Mouse (Mus musculus) testis, adult 2 months (tissue): Measurements from ENCODE around the gene Adamts12. TPM values are rescaled to one million over a fixed set of nuclear protein-coding genes. Genes with fewer than 3 reads are reported as not detected.

Experiments used
- H3K27ac ChIP-seq: fragments of 200-500 bp; 2 replicates; pipeline ENCODE4 v1.5.1; 2012; ENCODE audit warnings: low read depth, low read length; ENCODE audit not compliant: control insufficient read depth, insufficient read depth
- H3K27me3 ChIP-seq: fragments of 200-500 bp; 2 replicates; pipeline ENCODE4 v1.6.1; 2012; ENCODE audit warnings: mild to moderate bottlenecking, low read length, moderate library complexity; ENCODE audit not compliant: control insufficient read depth, insufficient read depth
- H3K36me3 ChIP-seq: fragments of 200-500 bp; 2 replicates; pipeline ENCODE4 v1.6.1; 2012; ENCODE audit warnings: mild to moderate bottlenecking, low read length; ENCODE audit not compliant: control insufficient read depth, insufficient read depth
- H3K4me1 ChIP-seq: fragments of 200-500 bp; 2 replicates; pipeline ENCODE4 v1.6.1; 2012; ENCODE audit warnings: low read length; ENCODE audit not compliant: control insufficient read depth, insufficient read depth
- H3K4me3 ChIP-seq: fragments of 200-500 bp; 2 replicates; pipeline ENCODE4 v1.5.1; 2012; ENCODE audit warnings: low read depth, mild to moderate bottlenecking, low read length, moderate library complexity, mixed read lengths; ENCODE audit not compliant: control insufficient read depth
- CTCF ChIP-seq: fragments of 200-500 bp; IDR thresholded peaks from 2 replicates; pipeline ENCODE4 v1.5.1; 2012; ENCODE audit warnings: low read depth, mild to moderate bottlenecking, inconsistent platforms, low read length, moderate library complexity; ENCODE audit not compliant: control insufficient read depth, insufficient read depth, insufficient replicate concordance
- POLR2A ChIP-seq: fragments of 200-500 bp; IDR thresholded peaks from 2 replicates; pipeline ENCODE4 v1.6.1; 2012; ENCODE audit warnings: low read depth, mild to moderate bottlenecking, inconsistent platforms, low read length, moderate library complexity; ENCODE audit not compliant: control insufficient read depth
- polyA plus RNA-seq: library from polyadenylated mRNA; depleted of rRNA; stranded (reverse); fragments of >200 nt; gene quantifications from 2 replicates; pipeline ENCODE4 v1.2.3, GENCODE M21; 2012

Adamts12 gene
- polyA plus RNA-seq, 1 experiment, result 0.26 TPM

DNA sequence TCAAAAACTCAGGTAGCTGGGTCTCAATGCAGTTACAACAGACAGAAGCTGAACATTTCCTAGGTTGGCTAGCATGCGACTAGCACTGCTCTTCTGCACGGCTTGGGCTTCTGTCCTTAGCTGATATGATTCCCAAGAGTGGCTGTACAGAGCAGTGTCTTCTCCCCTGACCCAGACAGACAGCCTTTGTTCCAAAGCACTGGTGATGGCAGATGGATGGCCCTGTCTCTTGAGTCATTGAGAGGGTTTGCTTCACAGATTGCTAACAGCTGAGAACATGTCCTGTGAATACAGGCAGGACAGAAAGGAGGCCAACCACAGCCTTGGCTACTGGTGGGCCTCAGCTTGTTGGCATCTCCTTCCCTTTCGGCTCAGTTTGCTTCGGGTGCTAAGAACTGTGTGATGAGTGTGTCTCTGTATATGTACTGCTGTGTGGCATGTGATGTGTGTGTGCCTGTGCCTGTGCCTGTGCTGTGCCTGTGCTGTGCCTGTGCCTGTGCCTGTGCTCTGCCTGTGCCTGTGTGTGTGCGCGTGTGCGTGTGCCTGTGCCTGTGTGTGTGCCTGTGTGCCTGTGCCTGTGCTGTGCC lies 109.4 kb downstream of the Adamts12 start:
- no peak overlapping the region for H3K4me3 ChIP-seq
- no peak overlapping the region for H3K27ac ChIP-seq
- TF ChIP-seq CTCF, result no peak
- no peak for TF ChIP-seq POLR2A

DNA sequence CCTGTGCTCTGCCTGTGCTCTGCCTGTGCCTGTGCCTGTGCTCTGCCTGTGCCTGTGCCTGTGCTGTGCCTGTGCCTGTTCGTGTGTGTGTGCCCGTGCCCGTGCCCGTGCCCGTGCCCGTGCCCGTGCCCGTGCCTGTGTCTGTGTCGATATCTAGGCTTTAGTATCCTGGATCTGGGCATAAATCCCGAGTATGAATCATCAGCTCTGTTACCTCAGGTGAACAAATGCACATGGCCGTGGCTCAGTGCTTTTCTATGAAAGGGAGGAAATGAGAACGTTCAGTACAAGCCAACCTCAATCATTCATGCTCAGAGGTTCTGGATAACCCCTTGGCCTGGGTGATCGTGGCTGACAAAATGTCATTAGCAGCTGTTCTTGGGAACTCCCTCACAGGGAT lies 110.3 kb downstream of the Adamts12 start:
- no peaks in the 10 kb centered on the region for H3K4me1 ChIP-seq
- H3K4me3 ChIP-seq, result no peak overlapping the region
- H3K36me3 ChIP-seq, result no peaks in the 10 kb centered on the region
- no peak overlapping the region for H3K27ac ChIP-seq
- H3K27me3 ChIP-seq, result no peaks in the 10 kb centered on the region
- TF ChIP-seq POLR2A, result no peak

More for the DNA sequence above, 109.4 kb downstream of the Adamts12 start:
- no peaks in the 10 kb centered on the region for H3K27me3 ChIP-seq
- H3K4me1 ChIP-seq, result no peaks in the 10 kb centered on the region
- no peaks in the 10 kb centered on the region for H3K36me3 ChIP-seq

DNA sequence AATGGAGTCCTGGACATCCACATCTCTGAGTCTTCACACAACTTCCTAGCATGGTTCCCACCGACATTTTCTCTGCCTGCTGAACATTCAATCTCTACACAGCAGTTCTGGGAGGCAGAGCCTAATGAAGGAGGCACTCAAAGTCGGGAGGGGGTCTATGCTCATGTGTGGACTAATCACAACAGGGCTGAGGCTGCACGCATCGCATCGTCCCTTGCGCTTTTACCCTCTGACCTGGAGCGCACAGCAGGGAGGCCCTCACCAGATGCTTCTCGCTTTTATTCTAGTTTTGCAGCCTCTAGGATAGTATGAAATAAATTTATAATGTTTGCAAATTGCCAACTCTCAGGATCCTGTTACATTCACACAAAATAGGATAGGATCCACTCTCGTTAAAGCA lies 112.9 kb downstream of the Adamts12 start:
- no peaks in the 10 kb centered on the region for H3K4me1 ChIP-seq
- H3K27ac ChIP-seq, result no peak overlapping the region
- TF ChIP-seq POLR2A, result no peak
- no peak for TF ChIP-seq CTCF
- H3K36me3 ChIP-seq, result no peaks in the 10 kb centered on the region
- H3K27me3 ChIP-seq, result no peaks in the 10 kb centered on the region
- H3K4me3 ChIP-seq, result no peak overlapping the region

DNA sequence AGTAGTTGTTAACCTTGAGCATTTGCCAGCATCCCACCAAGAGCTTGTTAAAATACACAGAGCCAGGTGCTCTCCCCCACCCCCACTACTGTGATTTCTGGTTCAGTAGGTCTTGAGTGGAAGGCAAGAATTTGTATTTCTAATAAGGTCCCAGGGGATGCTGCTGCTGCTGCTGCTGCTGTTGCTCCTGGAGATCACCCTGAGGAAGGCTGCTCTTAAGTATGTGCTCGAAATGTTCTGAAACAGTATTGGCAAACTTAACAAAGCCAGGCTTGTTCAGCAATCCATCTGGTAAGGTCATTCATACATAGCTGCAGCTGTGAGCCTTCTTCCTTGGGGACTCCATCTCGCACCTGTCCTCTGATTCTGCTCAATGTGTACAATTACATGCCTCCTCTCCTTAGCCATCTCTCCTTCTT lies 115.2 kb downstream of the Adamts12 start:
- H3K4me3 ChIP-seq, result no peak overlapping the region
- no peak overlapping the region for H3K27ac ChIP-seq
- H3K27me3 ChIP-seq, result no peaks in the 10 kb centered on the region
- H3K36me3 ChIP-seq, result no peaks in the 10 kb centered on the region
- TF ChIP-seq POLR2A (no peak), CTCF (no peak)
- H3K4me1 ChIP-seq, result no peaks in the 10 kb centered on the region

DNA sequence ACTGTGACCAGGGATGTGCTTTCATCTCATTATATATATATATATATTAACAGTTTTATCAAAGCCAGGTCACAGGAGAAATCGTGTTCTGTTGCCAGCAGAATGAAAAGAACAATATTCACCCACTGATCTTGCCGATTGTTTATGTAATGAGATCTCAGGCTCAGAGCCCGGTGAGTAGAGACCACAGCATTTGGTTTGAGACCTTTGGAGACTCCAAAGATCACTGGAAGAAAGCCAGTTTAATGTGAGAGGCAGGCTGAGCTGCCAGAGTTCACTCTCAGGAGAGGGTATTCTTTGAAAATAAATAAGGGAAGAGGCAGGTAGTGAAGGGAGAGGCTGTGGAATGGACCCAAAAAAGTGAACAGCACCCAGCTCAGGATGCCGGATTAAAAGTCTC lies 122.1 kb downstream of the Adamts12 start:
- Histone ChIP-seq H3K27ac (no peak overlapping the region), H3K36me3 (no peaks in the 10 kb centered on the region), H3K4me1 (no peaks in the 10 kb centered on the region), H3K4me3 (no peak overlapping the region), H3K27me3 (no peaks in the 10 kb centered on the region)
- TF ChIP-seq POLR2A, result no peak
- TF ChIP-seq CTCF, result no peak

DNA sequence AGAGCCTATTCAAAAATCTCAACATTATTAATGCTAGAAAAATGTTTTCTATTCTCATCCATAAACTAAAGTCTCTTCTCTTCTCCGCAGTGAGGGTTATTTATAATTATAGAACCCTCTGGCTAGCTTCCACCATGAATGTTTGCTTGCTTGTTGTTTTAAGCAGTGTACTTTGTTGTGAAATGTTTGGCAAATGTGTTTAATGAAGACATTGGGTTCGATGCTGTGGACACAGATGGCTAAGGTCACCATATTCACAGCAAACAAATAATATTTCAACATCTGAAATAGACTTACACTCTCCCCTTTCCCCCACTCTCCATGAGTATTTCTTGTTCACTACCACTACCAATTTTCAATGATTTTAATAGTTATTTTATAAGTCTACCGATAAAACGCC lies 125.9 kb downstream of the Adamts12 start:
- Histone ChIP-seq H3K4me1 (no peaks in the 10 kb centered on the region), H3K27me3 (no peaks in the 10 kb centered on the region), H3K36me3 (no peaks in the 10 kb centered on the region), H3K4me3 (no peak overlapping the region), H3K27ac (no peak overlapping the region)
- TF ChIP-seq CTCF (no peak), POLR2A (no peak)

DNA sequence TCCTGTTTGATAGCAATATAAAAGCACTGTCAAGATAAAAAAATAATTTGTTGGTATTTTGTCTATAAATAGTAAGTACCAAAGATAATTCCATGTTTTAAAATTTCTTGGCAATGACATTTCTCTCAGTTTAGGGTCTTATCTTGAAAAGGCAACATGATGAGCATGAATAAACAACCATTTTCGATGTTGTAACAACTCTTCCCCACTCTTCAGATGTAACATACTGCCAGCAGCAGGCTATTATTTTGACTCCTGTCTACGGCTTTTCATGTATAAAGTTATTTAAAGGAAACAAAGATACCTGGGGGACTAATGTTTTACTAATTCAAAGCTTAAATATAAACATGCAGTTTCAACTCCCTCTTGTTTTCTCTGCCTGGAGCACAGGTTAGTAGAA lies 128.2 kb downstream of the Adamts12 start:
- H3K27ac ChIP-seq, result no peak overlapping the region
- no peak for TF ChIP-seq POLR2A
- no peak for TF ChIP-seq CTCF
- H3K36me3 ChIP-seq, result no peaks in the 10 kb centered on the region
- H3K4me3 ChIP-seq, result no peak overlapping the region
- no peaks in the 10 kb centered on the region for H3K4me1 ChIP-seq
- no peaks in the 10 kb centered on the region for H3K27me3 ChIP-seq

DNA sequence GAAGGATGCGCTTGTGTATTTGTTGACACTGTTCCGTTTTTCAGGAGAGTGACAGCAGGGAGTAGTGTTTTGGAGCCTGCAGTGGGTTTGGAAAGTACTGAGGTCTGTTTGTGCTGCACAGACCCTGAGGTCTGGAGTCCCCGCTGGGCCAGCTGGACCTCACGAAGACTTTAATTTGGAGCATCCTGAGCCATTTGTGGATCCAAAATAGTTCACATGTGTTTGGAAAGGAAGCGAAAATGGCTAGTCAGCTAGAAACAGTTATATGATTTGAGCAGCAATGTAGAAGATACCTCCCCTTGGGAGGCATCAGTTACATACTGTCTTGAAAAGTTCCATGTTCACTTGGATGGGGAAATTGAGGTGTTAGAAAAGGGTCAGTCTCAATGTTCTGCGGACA lies 132.5 kb downstream of the Adamts12 start:
- H3K27me3 ChIP-seq, result no peaks in the 10 kb centered on the region
- no peak overlapping the region for H3K4me3 ChIP-seq
- no peaks in the 10 kb centered on the region for H3K4me1 ChIP-seq
- TF ChIP-seq POLR2A, result no peak
- no peak for TF ChIP-seq CTCF
- H3K36me3 ChIP-seq, result no peaks in the 10 kb centered on the region
- no peak overlapping the region for H3K27ac ChIP-seq
